Mouse (Mus musculus) R1 (cell line): ENCODE measurements around the gene Chek2.

Experiments used
- DNase-seq: peaks from one replicate; pipeline ENCODE4 v3.0.0-alpha.2; 2018; ENCODE audit warnings: low read depth, low spot score

The Chek2 gene

GRCm38 (mm10) chr5:110898169-110898568 is 58.4 kb downstream of the Chek2 start:
- DNase-seq, result no peak

GRCm38 (mm10) chr5:110898785-110899184 is 59.0 kb downstream of the Chek2 start:
- DNase-seq, result no peak

- DNase-seq, result no peak
These were observed 60.6 kb downstream of the Chek2 start for GRCm38 (mm10) chr5:110900331-110900730.

GRCm38 (mm10) chr5:110906708-110907107 is 66.9 kb downstream of the Chek2 start:
- no peak for DNase-seq

- DNase-seq, result no peak
These were observed 69.1 kb downstream of the Chek2 start for GRCm38 (mm10) chr5:110908879-110909278.

- DNase-seq, result no peak
These were observed 70.3 kb downstream of the Chek2 start for GRCm38 (mm10) chr5:110909955-110910589.

GRCm38 (mm10) chr5:110914859-110915258 is 75.1 kb downstream of the Chek2 start:
- DNase-seq, result no peak

GRCm38 (mm10) chr5:110916241-110916640 is 76.5 kb downstream of the Chek2 start:
- no peak for DNase-seq

GRCm38 (mm10) chr5:110919541-110919940 is 79.8 kb downstream of the Chek2 start:
- no peak for DNase-seq

GRCm38 (mm10) chr5:110923336-110923735 is 83.6 kb downstream of the Chek2 start:
- DNase-seq, result no peak
